Mouse (Mus musculus) gastrocnemius, adult 18-20 months (tissue): ENCODE results near the gene Il6ra. TPM values are rescaled to one million over a fixed set of nuclear protein-coding genes. Genes with fewer than 3 reads are reported as not detected.
"Not testable (repeated sequence)": the region's sequence is repeated elsewhere in the genome, so short reads cannot be mapped to it uniquely, and the experiment has no call there.

ENCODE experiments used
- DNase-seq: peaks from one replicate; pipeline ENCODE4 v3.0.0; 2021; ENCODE audit warnings: low spot score
- total RNA-seq, 2 experiments: library from RNA; stranded (reverse); gene quantifications; 2 replicates each; pipeline ENCODE4 v1.2.3; 2021

The Il6ra gene
- total RNA-seq, 2 experiments from 2014 or later: 3.1 to 7.2 TPM

DNA sequence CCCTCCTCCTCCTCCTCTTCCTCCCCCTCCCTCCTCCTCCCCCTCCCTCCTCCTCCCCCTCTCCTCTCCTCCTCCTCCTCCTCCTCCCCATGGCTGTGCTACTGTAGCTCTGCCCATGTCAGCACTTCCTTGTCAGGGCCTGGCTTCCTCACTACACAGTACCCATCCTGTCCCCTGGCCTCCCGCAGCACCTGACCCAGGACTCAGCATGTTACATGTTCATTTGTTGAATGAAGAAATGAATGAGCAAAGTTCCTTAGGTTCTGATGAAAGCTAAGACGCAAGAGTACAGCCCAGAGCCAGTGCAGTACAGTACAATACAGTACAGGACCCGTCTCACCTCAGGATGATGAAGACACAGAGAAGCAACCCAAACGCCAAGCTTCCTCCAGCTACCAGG lies 36.5 kb downstream of the Il6ra start:
- no peak for DNase-seq

DNA sequence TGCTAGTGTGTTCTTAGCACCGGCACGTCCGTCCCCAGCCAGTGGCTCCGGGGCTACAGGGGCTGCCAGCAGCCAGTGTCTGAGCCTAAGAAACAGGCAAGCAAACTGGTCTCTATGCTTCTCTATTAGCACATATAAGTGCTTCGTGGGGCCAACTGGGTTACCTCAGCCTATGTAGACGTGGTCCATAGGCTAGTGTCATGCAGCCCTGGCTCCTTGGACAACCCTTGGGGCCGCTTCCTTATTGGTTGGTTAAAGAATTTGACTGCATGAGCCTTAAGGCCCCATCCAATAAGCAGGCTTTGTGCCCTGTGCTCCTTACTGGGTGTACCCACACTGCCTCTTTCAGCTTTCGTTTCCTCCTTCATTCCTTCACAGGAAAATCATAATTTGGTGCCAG lies 37.2 kb downstream of the Il6ra start:
- DNase-seq: no peak

DNA sequence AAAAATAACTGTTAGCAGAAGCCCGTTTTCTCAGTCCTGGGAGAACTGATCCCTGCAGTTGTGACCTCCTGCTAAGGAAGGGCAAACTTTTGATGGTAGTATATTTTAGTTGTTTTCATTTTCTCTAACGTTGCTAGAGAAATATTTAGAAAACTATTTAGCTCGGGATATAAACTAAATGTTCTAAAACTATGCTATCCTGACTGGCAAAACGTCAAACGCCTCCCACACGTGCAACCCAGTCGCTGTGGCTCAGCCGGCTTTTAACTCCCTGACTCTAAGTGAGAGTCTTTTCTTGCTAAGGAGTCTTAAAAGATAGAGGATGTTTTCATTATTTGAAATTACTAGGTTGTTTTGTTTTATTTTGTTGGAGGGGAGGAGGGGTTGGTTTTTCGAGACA lies 38.0 kb downstream of the Il6ra start:
- no peak for DNase-seq

DNA sequence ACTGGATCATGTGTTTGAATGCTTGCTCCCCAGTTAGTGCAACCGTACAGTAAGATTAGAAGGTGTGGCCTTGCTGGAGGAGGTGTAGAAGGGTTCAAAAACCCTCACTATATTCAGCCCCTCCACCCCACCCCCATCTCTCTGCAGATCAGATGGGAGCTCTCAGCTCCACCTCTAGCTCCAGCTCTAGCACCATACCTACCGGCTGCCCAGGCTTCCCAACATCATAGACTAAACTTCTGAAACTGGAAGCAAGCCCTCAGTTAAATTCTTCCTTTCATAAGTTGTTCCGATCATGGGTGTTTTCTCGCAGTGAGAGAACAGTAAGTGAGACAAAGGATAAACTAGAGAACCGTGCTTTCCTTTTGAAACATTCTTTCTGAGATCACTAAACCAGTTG lies 38.9 kb downstream of the Il6ra start:
- no peak for DNase-seq

DNA sequence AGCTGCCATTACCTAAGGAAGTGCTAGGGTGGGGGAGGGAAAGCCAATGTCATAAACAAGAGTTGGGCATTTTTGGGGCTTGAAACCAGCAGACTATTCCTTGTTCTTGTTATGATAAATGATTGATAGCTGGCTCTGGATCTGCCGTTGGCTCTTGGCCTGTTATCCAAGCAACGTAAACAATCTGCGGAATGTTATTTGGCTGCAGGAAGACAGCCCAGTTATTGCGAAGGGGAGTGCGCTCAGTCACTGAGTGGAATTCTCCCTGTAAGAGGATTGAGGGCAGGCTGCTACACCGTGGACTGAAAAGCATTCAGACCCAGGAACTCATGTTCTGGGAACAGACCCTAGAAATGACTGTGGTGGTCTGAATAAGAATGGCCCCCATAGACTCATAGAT lies 40.3 kb downstream of the Il6ra start:
- DNase-seq: no peak

DNA sequence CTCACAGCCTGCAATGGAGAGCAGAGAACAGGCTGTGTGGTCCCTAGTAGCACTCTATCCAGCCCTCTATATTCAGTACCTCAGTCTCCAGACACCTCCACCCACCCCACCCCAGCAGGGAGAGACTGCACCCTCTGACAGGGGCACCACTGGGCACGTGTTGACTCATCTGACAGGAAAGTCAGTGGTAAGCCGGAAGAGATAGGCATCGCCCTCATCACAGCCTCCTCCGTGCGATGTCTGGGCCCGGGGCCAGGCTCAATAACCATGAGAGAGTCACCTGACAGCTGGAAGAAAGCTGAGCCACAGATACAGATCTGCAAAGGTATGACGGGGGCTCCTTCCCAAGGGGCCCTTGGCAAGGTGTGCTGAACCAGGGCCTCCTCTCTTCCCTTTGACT lies 40.8 kb downstream of the Il6ra start:
- no peak for DNase-seq

DNA sequence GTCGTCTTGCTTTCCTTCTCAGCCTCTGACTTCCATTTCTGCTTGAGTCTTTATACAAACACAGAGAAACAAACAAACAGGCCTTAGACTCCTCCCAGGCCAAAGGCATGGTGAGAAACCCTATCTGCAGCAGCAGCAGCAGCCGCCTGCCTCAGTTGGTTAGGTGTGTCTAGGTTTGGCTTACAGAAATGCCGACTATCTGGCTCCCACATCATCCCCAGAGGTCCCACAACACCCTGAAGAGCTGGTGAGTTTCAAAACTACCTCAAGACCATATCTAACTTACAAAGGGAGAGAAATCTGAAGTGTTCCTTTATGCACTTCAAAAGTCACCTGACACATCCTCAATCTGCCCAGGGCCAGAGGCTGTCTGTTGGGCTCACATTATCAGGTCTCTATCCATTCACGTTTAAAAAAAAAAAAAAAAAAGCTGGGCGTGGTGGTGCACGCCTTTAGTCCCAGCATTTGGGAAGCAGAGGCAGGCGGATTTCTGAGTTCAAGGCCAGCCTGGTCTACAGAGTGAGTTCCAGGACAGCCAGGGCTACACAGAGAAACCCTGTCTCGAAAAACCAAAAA lies 41.6 kb downstream of the Il6ra start:
- DNase-seq: no peak

DNA sequence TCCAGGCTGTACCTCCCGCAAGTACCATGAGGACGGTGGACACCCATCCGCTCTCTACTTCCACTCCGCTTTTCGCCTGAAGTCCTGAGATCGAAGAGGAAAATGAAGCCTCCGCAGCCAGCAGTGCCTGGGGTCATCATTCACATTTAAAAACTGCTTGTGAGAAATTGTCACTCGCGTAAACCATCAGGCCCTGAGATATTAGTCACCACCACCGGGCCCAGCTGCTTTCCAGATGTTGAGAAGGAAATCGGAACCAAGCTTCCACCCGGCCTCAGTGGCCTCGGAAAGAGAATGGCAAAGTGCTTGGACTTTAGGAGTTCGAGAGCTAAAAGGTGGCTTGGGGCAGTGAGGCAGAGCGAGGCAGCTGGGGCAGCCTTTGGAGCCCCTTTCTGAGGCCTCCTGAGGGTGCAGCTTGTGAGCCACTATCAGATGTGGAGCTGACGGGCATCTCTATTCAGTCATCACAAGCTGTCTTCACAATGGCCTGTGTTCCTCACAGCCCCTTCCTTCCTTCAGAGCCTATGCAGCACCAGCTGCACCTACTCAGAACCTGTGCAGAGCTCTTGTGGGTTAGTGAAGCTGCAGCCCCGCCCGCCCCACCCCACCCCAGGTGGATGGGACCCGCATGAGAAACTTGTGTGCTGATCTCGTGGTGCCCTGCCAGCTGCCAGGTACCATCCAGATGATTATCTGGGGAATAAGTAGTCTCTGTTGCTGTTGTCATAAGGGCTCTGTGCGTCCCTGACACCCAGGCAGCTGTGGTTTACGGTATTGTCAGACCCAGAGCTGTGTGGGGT lies 42.3 kb downstream of the Il6ra start:
- DNase-seq: no peak

DNA sequence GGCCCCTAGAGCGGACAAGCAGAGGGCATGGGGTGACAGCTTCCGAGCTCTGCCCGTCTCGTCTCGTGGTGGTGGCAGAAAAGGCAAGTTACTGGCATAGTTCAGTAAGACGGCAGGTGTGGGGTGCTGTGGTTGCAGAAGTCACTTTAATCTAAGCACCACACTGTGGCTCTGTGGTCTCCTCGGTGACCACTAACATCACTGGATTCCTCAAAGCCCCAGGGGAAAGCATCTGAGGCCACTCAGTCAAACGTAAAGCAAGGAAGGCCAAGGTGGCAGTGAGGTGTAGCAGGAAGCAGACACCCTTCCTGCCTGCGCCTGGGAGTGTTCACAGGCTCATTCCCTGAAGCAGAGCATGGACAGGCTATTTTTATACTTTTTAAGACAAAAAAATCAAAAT lies 43.4 kb downstream of the Il6ra start:
- DNase-seq: no peak

DNA sequence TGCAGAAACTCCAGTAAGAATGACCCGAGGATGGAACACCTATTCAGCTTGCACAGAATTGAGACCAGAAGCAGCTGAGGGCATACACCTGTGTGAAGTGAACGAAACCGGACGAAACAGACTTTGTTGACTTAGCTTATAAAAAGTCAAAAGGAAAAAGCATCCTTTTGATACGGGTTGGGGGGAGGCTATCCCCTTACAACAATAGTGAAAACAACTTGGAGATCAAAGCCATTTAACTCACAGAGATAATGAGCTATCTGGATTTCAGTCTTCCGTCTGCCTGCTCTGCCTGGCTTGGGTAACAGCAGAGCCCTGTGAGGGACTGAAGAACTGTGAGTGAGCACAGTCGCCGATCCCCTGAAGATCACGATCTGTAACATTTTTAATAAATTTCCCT lies 44.0 kb downstream of the Il6ra start:
- DNase-seq: no peak

DNA sequence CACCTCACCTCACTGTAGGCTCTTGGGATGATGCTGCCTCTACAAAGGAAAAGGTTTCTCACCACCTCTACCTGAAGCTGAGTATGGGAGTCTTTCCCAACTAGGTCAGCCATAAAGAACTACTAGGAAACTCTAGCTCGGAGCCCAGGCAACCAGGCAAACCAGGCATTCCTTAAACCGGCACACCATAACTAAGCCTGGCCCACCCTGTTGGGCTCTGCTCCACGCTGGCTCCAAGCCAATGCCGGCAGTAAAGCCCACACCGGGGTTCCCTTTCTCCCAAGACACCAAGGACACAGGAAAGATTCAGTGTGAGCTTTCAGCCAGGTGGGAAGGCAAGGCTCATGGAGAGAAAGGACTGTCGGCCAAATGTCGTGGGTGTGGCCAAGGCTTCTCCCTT lies 44.6 kb downstream of the Il6ra start:
- DNase-seq: no peak

DNA sequence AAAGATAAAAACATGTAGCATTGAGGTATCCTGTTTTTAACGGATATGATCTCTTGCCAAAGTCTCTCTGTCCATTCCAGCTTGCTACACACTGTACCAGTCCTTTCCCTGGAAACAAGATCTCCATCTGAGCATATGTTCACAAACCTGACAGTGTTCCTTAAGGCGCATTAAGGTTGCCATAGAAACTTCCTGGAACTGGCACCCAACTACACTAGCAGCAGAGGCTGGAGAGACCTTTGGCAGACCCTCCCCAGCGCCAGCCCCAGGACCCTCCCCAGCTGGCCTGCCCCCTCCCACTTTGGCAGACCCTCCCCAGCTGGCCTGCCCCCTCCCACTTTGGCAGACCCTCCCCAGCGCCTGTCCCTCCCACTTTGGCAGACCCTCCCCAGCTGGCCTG lies 45.3 kb downstream of the Il6ra start:
- DNase-seq: no peak

DNA sequence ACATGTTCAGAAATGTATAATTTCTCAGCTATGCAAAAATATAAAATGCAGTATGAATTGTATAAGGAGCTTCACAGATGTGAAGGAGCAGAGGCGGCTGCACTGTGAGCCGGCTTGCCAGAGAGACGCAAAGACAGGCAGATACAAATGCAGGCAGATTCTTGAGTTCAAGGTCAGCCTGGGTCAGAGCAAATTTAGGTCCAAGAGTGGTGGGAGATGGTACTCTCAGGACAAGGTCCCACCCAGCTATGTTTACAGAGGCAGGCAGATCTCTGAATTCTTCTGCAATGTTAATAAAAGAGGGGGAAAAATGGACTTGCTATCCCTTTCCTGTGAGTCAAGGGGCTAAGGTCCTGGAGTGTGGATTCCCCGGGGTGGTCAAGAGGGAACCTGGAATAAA lies 47.2 kb downstream of the Il6ra start:
- DNase-seq: no peak

DNA sequence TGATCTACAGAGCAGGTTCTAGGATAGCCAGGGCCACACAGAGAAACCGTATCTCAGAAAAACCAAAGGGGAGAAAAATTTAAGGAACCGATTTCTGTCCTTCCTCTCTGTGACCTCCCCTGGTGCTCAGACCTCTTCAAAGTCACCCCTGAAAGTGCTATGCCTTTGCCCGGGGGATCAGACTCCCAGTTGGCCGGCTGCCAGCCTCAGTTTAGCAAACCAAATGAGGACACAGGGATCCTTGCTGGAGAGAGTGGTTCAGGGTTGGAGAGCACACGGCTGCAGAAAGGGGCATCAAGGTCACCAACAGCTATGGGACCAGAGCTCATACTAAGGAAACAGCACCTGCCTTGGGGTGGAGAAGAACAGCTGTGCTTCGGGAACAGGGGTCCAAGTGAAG lies 48.0 kb downstream of the Il6ra start:
- DNase-seq: no peak

DNA sequence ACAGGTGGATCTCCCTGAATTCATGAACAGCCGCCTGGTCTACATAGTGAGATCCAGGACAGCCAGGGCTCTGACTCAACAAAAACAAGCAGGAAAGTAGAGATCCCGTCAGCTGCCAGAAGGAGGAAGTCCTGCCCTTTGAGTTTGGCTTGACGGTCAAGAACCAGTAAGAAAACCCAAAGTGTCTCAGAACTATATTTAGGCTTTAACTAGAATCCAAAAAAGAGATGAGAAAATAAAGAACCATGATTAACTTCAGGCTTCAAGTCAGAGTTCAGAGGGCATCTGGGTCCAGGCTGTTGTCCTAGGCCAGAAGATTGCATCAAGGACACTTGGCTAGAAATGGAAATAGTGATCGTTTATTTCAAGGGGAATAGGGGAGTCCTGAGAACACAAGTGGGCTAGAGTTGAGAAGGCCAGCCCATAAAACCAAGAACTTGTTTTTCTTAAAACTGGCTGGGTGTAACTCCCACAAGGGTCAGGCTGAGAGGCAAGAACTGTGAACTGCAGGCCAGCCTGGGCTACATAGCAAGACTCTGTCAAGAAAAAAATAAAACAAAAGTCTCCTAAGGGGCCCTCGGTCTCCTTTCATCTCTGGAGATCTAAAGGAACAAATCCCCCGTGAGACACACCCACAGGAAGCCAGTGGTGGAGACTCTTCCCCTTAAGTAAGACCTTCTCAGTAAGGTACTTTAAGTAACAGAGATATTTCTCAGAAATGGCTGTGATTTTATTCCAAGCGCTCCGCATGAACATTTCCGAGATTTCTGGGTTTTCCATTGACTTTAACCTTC lies 49.1 kb downstream of the Il6ra start:
- DNase-seq: peak; percentile 50

DNA sequence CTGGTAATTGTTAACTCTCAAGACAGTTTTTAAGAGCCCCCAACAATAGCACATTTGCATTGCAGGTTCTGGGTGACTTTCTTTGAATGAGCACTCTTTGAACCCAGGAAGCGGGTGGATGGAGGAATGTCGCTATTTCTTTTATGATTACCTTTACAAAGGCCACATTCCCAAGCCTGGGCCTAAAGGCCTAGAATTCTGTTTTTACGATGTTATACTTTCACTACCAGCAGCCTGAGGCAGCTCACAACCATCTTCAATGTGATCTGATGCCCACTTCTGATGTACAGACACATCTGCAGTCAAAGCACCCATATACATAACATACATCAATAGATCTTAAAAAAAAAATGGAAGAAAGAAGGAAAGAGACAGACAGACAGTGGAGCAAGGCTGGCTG lies 49.7 kb downstream of the Il6ra start:
- DNase-seq: not testable (repeated sequence)

DNA sequence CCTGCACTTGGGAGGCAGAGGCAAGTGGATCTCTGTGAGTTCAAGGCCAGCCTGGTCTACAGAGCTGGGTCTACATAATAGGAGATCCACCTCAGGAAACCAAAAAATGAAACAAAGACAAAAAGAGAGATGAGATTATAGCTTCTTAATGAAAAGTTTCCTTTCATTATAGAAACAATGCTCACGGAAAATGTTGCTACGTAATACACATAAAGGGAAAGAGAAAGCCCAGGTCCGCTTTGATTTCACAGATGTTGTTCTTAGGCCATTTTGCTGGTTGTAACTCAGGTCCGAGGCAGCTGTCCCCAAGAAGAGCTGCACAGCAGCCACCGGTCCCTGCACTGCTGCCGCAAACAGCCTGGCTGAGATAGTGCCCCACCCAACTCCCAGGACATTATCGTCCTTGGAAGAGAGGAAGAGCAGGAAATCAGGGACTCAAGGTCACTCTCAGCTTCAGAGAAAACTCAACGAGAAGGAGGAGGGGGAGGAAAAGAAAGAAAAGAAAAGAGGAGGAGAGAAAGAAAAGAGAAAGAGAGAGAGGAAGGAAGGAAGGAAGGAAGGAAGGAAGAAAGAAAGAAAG lies 50.7 kb downstream of the Il6ra start:
- no peak for DNase-seq

DNA sequence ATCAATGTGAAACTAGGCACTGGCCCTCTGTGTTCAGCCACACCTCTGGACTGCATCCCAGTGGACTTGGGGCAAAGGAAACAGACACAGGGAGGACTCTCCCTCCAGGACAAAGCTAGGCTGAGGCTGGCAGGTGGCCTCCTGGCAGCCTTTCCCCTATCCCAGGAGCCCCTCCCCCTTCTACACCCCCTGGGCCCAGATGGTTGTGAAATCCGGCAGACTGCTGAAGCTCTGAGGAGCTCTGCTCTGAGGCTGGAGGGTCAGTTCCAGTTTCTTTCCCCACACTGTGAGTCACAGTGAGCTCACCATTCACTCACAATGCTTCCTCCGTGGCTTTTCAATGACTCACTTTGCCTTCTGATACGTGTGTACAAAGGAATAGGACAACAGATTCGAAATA lies 51.9 kb downstream of the Il6ra start:
- DNase-seq: peak; percentile 80

DNA sequence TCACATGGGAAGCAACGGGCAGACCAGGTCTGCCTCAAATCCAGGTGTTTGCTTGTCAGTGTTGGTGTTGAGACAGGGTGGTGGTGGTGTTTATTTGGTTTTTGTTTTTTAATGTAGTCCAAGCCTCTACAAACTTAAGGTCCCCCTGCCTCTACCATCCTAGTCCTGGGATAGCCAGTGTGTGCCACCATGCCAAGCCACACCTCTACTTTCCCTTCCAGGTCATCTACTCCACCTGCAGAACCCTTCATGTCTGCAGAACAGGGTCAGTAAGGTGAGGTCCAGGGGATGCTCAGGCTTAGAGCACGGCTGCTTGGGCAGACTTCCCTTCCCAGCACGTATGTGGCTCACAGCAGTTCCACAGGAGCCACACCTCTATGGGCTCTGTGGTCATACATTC lies 52.7 kb downstream of the Il6ra start:
- no peak for DNase-seq

DNA sequence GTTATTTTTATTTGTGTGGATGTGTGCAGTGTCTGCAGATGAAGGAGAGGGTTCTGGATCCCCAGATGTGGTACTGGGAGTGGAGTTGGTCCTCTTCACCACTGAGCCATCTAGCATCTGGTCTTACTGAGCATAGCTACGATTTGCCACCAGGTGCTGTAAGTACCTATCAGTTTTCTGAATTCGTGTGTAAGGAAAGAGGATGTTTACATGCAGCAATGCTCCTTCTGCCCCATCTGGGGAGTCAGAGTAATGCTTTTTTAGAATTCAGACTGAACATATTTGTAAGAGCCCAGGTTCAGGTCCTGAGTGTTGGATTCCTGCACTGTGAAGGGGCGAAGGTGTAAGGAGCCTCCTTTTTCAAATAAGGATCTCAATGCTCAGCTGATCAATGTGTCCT lies 53.1 kb downstream of the Il6ra start:
- DNase-seq: no peak

DNA sequence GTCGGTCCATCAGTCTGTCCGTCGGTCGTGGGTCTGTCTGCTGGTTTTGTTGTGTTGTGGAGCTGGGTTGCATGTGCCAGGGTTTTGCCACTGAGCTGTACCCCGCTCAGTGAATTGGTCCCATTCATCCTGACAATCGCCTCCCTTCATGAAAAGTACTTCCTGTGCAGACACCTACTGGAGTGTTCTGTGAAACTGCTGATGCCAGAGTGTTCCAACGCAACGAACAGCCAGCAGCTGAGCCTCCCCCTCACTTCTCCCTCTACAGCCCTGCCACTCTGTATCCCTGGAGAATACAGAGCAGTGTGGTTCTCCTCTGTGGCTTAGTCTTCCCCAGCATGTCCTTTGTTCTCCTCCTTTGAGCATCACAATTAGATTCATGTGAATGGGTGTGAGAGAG lies 54.1 kb downstream of the Il6ra start:
- DNase-seq: no peak

DNA sequence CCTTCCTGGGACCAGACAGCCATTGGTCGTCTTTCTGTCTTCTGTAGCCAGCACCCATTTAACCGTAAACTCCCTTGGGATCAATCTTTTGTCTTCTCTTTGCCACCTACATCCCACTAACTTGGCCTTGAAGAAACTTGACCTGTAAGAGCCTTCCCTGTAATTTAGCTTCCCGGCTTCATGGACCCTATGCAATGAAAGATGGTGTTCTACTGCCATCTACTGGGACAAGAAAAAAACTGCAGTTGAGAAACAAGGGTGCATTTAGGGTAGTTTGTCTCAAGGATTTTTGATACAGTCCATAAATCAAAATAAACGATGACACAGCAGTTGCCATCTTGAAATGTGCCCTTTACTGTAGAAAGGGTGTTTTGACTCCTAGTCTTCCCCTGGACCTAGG lies 54.9 kb downstream of the Il6ra start:
- DNase-seq: peak; percentile 41
